Mouse (Mus musculus) heart, postnatal 0 days (tissue): ENCODE measurements around the gene Barx2.

Experiments
- CTCF ChIP-seq: IDR thresholded peaks from 2 replicates; pipeline ENCODE4 v1.5.1; 2016; ENCODE audit warnings: antibody characterized with exemption, control low read depth, low read depth
- EP300 ChIP-seq: IDR thresholded peaks from 2 replicates; pipeline ENCODE4 v1.6.1; 2016; ENCODE audit warnings: antibody characterized with exemption, low read depth

DNA sequence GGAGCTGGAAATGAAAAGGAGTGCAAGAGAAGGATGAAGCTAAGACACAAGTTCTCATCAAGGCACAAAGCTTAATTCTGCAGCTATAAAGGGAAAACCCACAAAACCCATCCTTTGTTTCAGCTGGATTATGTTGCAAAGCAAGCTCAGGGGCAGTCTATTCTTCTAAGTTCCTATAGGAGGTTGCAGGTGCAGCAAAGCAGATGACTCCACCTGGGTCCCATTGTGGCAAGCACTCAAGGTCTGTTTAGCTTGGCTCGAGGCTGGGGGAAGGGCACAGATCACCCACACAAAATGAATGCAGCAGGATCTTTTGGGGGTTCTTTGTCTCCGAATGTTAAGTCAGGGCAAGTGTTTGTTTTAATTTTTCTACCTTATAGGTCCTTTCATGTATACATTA, 47.2 kb upstream of the Barx2 start:
- TF ChIP-seq CTCF (no peak), EP300 (no peak)
